Mouse (Mus musculus) embryo, embryonic 11.5 days (tissue): Measurements from ENCODE around the gene Ube4b.

Experiments used
- DNase-seq: peaks from one replicate; pipeline ENCODE4 v3.0.0-alpha.2; 2012; ENCODE audit warnings: low read depth, low spot score

Gene Ube4b

GRCm38 (mm10) chr4:149395581-149395980 is 31.0 kb downstream of the Ube4b start:
- peak; percentile 36 for DNase-seq

- DNase-seq = no peak
Observed at GRCm38 (mm10) chr4:149394292-149394691, 32.3 kb downstream of the Ube4b start.

GRCm38 (mm10) chr4:149393311-149393995 is 33.1 kb downstream of the Ube4b start:
- DNase-seq = no peak

GRCm38 (mm10) chr4:149392359-149392758 is 34.2 kb downstream of the Ube4b start:
- DNase-seq = no peak

GRCm38 (mm10) chr4:149381001-149381400 is 45.5 kb downstream of the Ube4b start:
- no peak for DNase-seq

GRCm38 (mm10) chr4:149379881-149380280 is 46.7 kb downstream of the Ube4b start:
- DNase-seq = no peak

- no peak for DNase-seq
Observed at GRCm38 (mm10) chr4:149378819-149379218, 47.7 kb downstream of the Ube4b start.

- DNase-seq = no peak
Observed at GRCm38 (mm10) chr4:149376034-149376433, 50.5 kb downstream of the Ube4b start.

GRCm38 (mm10) chr4:149374662-149375061 is 51.9 kb downstream of the Ube4b start:
- DNase-seq = no peak

GRCm38 (mm10) chr4:149373927-149374326 is 52.6 kb downstream of the Ube4b start:
- no peak for DNase-seq

- DNase-seq = no peak
Observed at GRCm38 (mm10) chr4:149373431-149373830, 53.1 kb downstream of the Ube4b start.

GRCm38 (mm10) chr4:149365702-149366370 is 60.7 kb downstream of the Ube4b start:
- no peak for DNase-seq

GRCm38 (mm10) chr4:149364896-149365295 is 61.7 kb downstream of the Ube4b start:
- DNase-seq = no peak

- DNase-seq = no peak
Observed at GRCm38 (mm10) chr4:149361051-149361450, 65.5 kb downstream of the Ube4b start.

GRCm38 (mm10) chr4:149360647-149361046 is 65.9 kb downstream of the Ube4b start:
- no peak for DNase-seq

- DNase-seq = no peak
Observed at GRCm38 (mm10) chr4:149357982-149358381, 68.6 kb downstream of the Ube4b start.

GRCm38 (mm10) chr4:149354671-149355070 is 71.9 kb downstream of the Ube4b start:
- no peak for DNase-seq

- DNase-seq = no peak
Observed at GRCm38 (mm10) chr4:149351596-149352150, 74.9 kb downstream of the Ube4b start.

- no peak for DNase-seq
Observed at GRCm38 (mm10) chr4:149348963-149349362, 77.6 kb downstream of the Ube4b start.

GRCm38 (mm10) chr4:149345873-149346272 is 80.7 kb downstream of the Ube4b start:
- DNase-seq = no peak

- no peak for DNase-seq
Observed at GRCm38 (mm10) chr4:149344311-149344710, 82.2 kb downstream of the Ube4b start.

GRCm38 (mm10) chr4:149340680-149341079 is 85.9 kb downstream of the Ube4b start:
- DNase-seq = no peak
